Mouse (Mus musculus): ENCODE measurements around the gene Hinfp.
A peak's percentile ranks its signal among the peaks of the same experiment; 100 is the strongest.

The Hinfp gene

DNA sequence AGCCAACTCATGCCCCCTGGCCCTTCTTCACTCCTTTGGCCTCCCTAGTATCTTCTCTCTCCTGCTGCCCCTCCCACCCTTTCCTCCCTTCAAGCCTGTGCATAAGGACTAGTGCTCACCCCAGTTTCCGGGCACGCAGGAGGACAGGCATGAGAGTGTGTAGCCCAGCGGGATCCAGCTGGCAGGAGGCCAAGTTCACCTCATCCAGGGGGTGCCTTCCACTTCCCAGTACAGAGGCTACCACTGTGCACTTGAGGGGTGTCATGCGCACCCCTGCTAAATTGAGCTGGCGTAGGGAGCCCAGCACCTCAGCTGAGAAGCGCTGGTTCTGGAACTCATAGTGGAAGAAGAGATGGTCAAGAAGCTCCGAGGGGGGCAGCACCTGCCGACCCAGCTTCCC, 49.3 kb downstream of the Hinfp start:
- DNase-seq (ENCODE audit: low spot score) = no peak

DNA sequence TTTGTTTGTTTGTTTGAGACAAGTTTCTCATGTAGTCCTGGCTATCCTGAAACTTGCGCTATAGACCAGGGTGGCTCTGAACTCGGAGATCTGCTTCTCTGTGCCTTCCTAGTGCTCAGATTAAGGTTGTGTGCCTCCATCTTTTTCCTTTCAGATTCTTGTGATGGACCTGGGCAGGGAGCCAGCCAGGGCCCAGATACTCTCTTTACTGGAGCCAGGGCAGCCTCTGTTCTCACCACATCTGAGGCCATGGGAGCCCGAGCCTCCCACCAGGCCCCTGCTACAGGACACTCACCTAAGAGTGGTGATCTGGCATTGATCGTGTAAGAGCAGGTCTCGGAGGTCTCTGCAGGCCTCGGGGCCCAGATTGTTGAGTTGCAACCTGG, 50.3 kb downstream of the Hinfp start:
- no peak for DNase-seq (ENCODE audit: low spot score)

DNA sequence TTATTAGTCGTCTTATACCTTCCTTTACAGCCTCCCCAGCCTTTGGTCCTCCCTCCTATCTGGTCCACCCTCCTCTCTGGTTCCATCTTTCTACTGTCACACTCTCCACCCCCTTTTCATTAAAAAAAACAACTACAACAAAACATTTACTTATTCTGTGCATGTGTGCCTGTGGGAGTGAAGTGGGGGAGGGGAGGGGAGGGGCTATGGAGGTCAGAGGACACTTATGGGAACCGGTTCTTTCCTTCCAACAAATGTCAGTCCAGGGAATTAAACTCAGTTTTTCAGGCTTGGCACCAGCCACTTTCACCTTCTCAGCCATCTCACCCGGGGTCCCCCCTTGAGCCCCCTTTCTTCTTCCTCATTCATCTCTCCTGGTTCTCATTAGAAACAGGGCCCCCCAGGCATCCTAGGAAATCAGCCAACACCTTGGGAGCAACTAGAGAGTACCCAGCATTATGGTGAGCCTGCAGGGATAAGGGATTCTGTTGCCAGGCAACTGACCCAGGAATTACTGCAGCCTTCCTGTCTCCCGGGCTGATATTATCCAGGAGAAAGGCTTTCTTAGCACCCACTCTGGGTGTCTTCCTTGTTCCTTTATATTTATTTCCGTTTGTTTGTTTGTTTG, 50.8 kb downstream of the Hinfp start:
- DNase-seq (ENCODE audit: low spot score) = no peak

DNA sequence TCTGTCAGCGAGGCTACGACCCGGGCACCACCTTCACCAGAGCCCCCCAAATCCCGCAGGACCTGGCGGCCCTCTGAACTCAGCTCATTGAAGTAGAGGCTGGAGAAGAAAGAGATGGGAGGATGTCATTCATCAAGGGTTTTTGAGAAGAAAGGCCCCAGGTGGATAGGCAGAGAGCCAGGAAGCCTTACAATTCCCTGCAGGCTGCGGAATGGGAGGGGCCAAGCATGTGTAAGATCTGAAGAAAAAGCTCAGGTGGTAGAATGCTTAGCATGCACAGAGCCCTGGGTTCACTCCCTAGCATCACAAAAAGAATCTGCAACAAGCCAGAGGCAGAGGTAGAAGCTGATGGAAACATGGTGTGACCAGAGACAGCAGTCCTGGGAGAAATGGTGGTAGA, 52.0 kb downstream of the Hinfp start:
- DNase-seq (ENCODE audit: low spot score) = no peak

DNA sequence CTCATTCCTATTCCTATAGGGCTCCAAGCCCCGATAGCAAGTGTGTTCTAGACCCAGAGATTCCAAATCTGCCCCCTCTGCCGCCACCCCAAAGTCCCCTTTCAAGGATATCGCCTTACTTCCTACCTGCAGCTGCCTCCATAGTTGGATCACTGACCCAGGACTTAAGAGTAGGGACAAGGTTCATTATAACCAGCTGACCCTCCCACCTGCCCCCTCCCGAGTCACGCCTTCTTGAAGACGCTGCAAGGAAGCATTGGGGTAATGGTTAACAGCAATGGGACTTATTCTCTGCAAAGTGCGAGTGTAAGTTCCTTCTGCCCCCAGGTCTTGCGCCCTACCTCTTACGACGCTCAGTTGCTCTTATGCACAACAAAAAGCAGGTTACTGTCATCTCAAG, 54.2 kb downstream of the Hinfp start, which contains the start of gene Pdzd3:
TSS of gene Pdzd3 (minus strand) at position 158 of the 400 bp plus-strand sequence.
- DNase-seq (ENCODE audit: low spot score) = no peak

DNA sequence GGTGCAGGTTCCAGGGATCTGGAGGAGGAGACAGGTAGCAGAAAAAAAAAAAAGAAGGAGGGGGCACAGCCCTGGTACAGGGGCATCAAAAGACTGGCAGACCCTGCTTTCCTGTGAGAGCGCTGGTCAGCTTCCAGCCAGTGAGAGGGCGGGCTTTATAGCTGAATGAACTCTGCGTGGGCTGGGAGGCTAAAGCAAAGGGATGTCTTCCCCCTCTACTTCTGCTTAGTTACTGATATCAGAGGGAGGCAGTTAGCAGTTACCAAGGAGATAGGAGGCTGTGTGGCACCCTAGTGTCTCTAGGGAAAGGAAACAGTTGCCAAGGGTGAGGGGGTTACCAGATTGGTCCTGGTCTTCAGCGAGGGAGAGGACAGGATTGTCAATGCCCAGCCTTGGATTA, 55.0 kb downstream of the Hinfp start:
- no peak for DNase-seq (ENCODE audit: low spot score)

DNA sequence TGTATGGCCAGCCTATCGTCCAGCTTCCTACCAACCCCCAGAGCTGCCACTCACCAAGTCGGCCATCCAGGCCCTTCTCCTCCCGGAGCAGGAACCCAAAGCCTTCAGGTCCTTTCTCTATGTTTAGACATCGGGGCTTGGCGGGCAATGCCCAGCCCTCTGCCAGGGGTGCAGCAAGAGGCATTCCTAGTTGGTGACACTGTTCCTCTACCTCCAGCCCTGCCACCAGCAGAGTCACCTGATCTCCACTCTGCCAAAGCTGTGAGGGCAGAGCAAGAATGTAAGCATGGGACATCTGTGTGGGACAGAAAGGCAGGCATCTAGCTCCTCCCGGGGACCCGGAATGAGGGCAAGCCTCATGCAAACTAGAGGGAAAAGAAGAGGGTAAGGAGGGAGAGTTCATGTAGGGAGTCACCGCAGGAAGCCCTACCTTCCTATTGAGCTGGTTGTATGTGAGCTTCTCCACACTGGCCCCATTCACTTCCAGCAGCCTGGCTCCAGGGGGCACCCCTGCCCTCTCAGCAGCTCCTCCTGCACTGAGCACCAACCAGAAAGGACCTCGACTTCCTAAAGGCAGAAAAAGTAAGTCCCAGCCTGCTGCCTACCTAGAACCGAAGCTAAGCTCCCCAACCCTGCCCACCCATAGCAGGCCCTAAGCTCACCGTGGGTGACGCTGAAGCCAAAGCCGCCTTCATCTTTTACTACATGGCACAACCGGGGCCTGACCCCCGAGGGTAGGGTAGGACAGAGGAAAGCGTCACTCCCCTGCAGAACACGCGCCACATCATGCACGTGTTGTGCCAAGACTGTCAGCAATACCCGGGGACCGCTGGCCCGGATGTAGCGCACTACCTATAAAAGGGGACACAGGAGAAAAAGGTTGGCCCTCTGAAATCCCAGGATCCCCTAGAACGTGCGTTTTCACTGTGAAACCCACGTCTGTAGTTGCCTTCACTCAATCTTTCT, 56.0 kb downstream of the Hinfp start:
- DNase-seq (ENCODE audit: low spot score) = peak; percentile 53

DNA sequence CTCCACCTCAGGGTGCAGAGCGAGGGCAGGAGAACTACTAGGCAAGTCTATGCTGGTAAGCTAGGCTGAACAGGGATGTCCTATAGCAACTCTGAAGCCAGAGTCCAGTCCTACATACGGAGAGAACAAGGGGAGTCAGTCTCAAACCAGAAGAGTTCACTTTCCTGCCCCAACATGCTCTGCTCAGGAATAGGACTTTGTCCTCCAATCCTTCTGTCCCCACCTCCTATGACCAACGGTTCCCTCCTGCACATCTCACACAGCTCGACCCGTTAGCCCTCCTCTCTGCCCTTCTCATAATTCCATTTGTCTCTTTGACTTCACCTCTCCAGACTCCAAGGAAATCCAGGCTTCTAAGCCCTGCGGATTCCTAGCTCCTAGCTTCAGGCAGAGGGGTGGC, 57.6 kb downstream of the Hinfp start:
- no peak for DNase-seq (ENCODE audit: low spot score)

DNA sequence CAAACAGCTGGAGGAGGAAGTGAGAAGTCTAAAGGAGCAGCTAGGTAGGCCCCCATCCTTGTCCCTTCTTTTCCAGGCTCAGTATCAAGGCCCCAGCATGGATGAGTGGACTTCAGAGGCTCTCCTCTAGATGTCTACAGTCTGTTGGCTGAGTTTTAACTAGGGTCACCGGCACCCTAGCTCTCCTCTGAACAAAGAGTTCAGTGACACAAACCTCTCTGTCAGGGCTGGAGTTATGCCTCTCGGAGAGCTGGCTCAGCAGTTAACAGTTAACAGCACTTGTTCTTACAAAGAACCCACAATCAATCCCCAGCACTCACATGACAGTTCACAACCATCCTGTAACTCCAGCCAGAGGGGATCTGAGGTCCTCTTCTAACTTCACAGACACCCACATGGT, 61.9 kb downstream of the Hinfp start:
- DNase-seq (ENCODE audit: low spot score) = no peak

Measured in ovary, adult 18-20 months (tissue).